Mouse (Mus musculus) heart, postnatal 0 days (tissue): ENCODE results near the gene Parp2.

Source experiments
- CTCF ChIP-seq: IDR thresholded peaks from 2 replicates; pipeline ENCODE4 v1.5.1; 2016; ENCODE audit warnings: antibody characterized with exemption, control low read depth, low read depth
- EP300 ChIP-seq: IDR thresholded peaks from 2 replicates; pipeline ENCODE4 v1.6.1; 2016; ENCODE audit warnings: antibody characterized with exemption, low read depth

DNA sequence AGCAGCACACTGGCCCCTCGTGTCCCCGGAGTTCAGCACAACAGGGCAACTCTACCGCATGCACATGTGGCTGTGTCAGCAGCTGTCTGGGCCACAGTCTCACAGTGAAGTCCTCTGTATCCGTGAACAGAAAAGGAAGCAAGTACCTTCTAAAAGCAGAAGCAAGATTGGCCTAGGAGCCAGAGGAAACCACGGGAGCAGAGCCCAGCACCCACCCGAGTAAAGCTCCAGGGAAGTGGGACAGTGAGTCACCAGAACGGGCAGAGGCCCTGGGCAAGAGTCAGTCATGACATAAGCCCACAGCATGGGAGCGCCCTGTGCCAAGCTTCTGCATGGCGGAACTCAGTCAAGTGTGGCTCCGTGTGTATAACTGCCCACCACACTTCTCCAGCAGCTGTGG lies 26.3 kb downstream of the Parp2 start:
- TF ChIP-seq CTCF (no peak), EP300 (no peak)
